Mouse (Mus musculus) heart, adult 2 months (tissue): ENCODE measurements around the gene Eml1. TPM values are rescaled to one million over a fixed set of nuclear protein-coding genes. Genes with fewer than 3 reads are reported as not detected.

Experiments
- DNase-seq, 2 experiments: peaks; one replicate each; pipeline ENCODE4 v3.0.0; 2021
- H3K27ac ChIP-seq: fragments of 200-600 bp; 2 replicates; pipeline ENCODE4 v1.8.1; 2022
- H3K27me3 ChIP-seq: fragments of 200-500 bp; 2 replicates; pipeline ENCODE4 v1.6.1; 2012; ENCODE audit warnings: mild to moderate bottlenecking, low read length, inconsistent platforms, mixed read lengths; ENCODE audit not compliant: control insufficient read depth, insufficient read depth
- H3K36me3 ChIP-seq: fragments of 200-500 bp; 2 replicates; pipeline ENCODE4 v1.6.1; 2012; ENCODE audit warnings: low read length, inconsistent platforms; ENCODE audit not compliant: control insufficient read depth, insufficient read depth
- H3K4me1 ChIP-seq: fragments of 200-500 bp; 2 replicates; pipeline ENCODE4 v1.6.1; 2011; ENCODE audit warnings: low read length; ENCODE audit not compliant: control insufficient read depth, insufficient read depth
- H3K4me3 ChIP-seq: fragments of 200-600 bp; 2 replicates; pipeline ENCODE4 v1.8.1; 2022
- H3K79me2 ChIP-seq: fragments of 200-500 bp; replicated peaks from 2 replicates; pipeline ENCODE4 v1.6.1; 2012; ENCODE audit warnings: mild to moderate bottlenecking, inconsistent platforms, low read length, moderate library complexity, mixed read lengths; ENCODE audit not compliant: control insufficient read depth, insufficient read depth
- H3K9ac ChIP-seq: fragments of 200-500 bp; 2 replicates; pipeline ENCODE4 v1.6.1; 2012; ENCODE audit warnings: low read depth, mild to moderate bottlenecking, control low read depth, inconsistent platforms, low read length, mixed read lengths
- CTCF ChIP-seq: fragments of 200-600 bp; IDR thresholded peaks from 2 replicates; pipeline ENCODE4 v1.8.1; 2022; ENCODE audit warnings: antibody characterized with exemption, mild to moderate bottlenecking, moderate library complexity
- EP300 ChIP-seq: fragments of 200-500 bp; IDR thresholded peaks from 2 replicates; pipeline ENCODE4 v1.6.1; 2011; ENCODE audit warnings: low read depth, low read length, control low read depth; ENCODE audit not compliant: insufficient read depth
- POLR2A ChIP-seq: fragments of 200-500 bp; IDR thresholded peaks from 2 replicates; pipeline ENCODE4 v1.6.1; 2011; ENCODE audit warnings: mild to moderate bottlenecking, low read depth, low read length, control low read depth; ENCODE audit not compliant: insufficient read depth
- WGBS: fragments of 180-500 bp; shearing (Covaris S2); methylation state at CpG from one replicate; pipeline ENCODE4 v1.1.7; 2018; 5-methylcytosine and 5-hydroxymethylcytosine counted together
- intact Hi-C: fragments of 180-260 bp; cut with DNase I; formaldehyde crosslinking; loops from one replicate; pipeline ENCODE4 v1.15.1; 2025
- polyA plus RNA-seq: library from polyadenylated mRNA; depleted of rRNA; stranded (reverse); fragments of >200 nt; gene quantifications from 2 replicates; pipeline ENCODE4 v1.2.3, GENCODE M21; 2012
- total RNA-seq, 2 experiments: library from RNA; stranded (reverse); gene quantifications; 2 replicates each; pipeline ENCODE4 v1.2.3; 2021

Eml1 gene
- total and polyA plus RNA-seq, 3 experiments: 68.7 to 84.7 (median 73.5) TPM

DNA sequence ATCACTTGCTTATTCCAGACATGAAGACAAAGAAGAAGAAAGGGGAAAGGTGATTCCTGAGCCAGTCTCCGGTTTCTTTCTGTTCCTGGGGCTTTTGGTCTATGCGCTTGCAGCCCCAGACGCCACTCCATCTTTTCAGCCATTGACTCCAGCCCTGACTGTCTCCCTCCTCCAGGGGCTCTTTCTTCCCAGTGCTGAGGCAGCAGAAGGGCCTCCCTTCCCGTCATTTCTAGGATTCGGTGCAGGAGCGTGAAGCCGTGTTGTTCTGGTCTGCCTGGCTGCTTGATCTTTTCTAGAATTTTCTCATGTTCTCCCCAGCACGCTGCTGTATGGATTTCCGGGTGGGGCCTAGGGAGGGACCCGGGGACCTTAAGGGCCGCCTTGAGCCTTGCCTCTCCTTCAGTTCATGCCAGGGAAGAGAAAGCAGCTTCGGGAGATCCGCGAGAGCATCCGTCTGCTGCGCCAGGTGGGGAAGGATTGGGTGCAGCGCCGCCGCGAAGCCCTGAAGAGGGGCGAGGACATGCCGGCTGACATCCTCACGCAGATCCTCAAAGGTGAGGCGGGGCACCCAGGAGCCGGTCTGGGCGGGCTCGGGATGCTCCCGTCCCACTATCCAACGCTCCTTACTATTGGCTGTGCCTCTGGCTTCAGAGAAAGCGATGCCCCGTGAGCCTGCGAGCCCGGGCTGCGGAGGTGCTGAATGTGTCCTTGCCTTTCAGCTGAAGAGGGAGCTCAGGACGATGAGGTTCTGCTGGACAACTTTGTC is 18.2 kb upstream of the Eml1 start:
- Histone ChIP-seq H3K27ac (no peak overlapping the region), H3K36me3 (no peaks in the 10 kb centered on the region), H3K9ac (no peak overlapping the region), H3K27me3 (peaks cover 2% of the 10 kb centered on the region; the same call in 1 of the 2 replicates), H3K4me1 (no peaks in the 10 kb centered on the region), H3K79me2 (no peaks in the 10 kb centered on the region), H3K4me3 (no peak overlapping the region)
- no peak for TF ChIP-seq CTCF
- no peak for TF ChIP-seq POLR2A
- no peak for TF ChIP-seq EP300
- 17% methylated on average over 35 of the region's 35 CpGs for WGBS
- no peak for DNase-seq
- intact Hi-C loops: no loop called here

DNA sequence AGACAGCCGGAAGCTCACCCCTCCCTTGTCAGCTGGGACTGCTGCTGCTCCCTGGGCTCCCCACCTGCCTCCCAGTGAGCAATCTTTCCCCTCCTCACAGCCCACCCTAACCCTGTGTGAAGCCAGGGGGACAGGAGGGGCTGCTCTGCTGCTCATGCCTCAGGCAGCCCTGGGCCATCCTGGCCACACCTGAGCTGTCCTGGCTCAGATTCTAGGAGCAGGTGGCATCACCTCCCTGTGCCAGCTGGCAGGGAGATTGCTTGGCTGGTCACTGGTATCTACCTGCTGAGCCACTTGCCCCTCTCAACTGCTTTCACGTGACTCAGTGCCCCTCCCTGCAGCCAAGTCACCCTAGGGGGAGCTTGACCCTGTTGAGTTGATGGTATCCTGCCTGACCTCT is 16.5 kb upstream of the Eml1 start:
- H3K36me3 ChIP-seq: no peaks in the 10 kb centered on the region
- H3K27me3 ChIP-seq: peaks cover 2% of the 10 kb centered on the region; the same call in 1 of the 2 replicates
- no peak for TF ChIP-seq EP300
- no peak for TF ChIP-seq CTCF
- no peak for TF ChIP-seq POLR2A
- H3K4me1 ChIP-seq: no peaks in the 10 kb centered on the region
- no peak overlapping the region for H3K27ac ChIP-seq
- H3K79me2 ChIP-seq: no peaks in the 10 kb centered on the region
- H3K4me3 ChIP-seq: no peak overlapping the region
- no peak overlapping the region for H3K9ac ChIP-seq
- intact Hi-C loops: no loop called here
- 81% methylated on average over 2 of the region's 2 CpGs for WGBS
- DNase-seq: no peak

DNA sequence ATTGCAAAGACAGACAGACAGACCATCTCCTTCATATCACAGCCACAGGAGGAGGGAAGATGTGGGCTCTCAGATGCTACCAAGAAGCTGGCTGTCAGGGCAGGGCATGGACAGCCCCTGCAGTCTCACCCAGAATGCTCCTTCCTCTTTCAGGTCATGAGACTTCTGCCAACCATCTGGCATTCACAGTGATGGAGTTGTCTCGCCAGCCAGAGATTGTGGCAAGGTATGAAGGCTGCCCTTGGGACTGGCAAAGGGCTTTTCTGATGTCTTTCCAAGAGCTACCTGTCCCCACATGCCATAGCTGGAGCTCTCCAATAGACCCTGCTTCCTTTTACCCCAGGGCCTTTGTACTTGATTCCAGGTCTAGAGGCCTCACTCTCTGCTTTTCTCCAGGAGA is 15.5 kb upstream of the Eml1 start:
- TF ChIP-seq CTCF (no peak), POLR2A (no peak), EP300 (no peak)
- Histone ChIP-seq H3K27me3 (peaks cover 2% of the 10 kb centered on the region; the same call in 1 of the 2 replicates), H3K27ac (no peak overlapping the region), H3K4me1 (no peaks in the 10 kb centered on the region), H3K36me3 (no peaks in the 10 kb centered on the region), H3K79me2 (no peaks in the 10 kb centered on the region), H3K4me3 (no peak overlapping the region), H3K9ac (no peak overlapping the region)
- WGBS: 55% methylated on average over 1 of the region's 1 CpGs
- intact Hi-C loops: no loop called here
- DNase-seq: no peak

DNA sequence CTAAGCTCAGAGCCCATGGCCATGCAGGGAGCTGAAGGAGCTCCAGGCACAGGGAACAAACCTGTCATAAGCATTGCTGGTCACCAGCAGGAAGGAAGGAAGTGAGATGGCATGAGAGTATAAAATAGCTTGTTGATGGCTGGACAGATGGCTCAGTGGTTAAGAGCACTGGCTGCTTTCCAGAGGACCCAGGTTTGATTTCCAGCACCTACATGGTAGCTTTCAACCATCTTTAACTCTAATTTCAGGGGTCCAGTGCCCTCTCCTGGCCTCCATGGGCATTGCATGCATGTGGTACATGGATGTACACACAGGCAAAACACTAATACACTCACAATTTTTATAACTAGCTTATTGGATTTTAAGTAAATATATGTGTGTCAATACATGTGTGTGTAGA is 14.8 kb upstream of the Eml1 start:
- Histone ChIP-seq H3K36me3 (no peaks in the 10 kb centered on the region), H3K9ac (no peak overlapping the region), H3K4me1 (no peaks in the 10 kb centered on the region), H3K79me2 (no peaks in the 10 kb centered on the region), H3K4me3 (no peak overlapping the region), H3K27me3 (peaks cover 2% of the 10 kb centered on the region; the same call in 1 of the 2 replicates), H3K27ac (no peak overlapping the region)
- TF ChIP-seq POLR2A: no peak
- no peak for TF ChIP-seq EP300
- TF ChIP-seq CTCF: peak; percentile 21; the same call in 1 of the 2 replicates
- no peak for DNase-seq
- intact Hi-C loops: no loop called here

DNA sequence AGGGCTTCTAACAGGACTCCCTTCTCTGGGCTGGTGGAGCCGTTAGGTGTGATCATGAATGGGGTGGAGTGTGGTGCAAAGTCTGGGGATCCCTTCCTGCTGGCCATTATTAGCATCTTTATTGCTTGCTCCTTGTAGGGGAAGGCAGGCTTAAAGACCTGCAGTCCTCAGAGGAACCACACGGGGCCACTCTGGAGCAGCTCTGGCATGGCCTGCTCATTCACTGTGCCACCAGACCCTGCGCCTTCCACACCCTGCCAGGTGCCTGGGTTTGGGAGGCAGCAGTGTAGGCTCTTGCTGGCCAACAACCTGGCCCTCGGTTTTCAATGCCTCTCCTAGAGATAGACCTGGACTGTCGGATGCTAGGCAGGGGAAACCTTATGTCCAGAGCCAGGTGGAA is 7.0 kb upstream of the Eml1 start:
- intact Hi-C loops: loop anchor here (1.0 kb wide), 2 partner anchors 59 to 131 kb away; no protein-coding TSS in a partner anchor

DNA sequence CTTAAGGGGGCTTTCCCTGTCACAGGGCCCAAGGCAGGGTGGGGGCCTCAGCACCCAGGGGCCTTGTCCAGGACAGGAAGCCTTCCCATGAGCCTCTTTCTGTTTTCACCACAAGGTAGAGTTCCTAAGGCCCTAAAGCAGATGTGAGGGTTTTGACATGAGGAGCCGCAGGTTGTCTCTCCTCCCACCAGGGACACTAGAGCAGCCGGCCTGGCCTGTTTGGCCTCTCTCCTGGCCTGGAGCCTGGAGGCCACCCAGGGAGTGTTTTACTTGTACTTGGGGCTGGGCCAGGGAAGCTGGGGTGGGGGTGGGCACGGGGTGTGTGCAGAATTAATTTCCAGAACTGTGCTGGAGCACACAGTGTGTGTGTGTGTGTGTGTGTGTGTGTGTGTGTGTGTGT is 5.4 kb upstream of the Eml1 start:
- Histone ChIP-seq H3K4me1 (peaks cover 21% of the 10 kb centered on the region), H3K4me3 (no peak overlapping the region), H3K79me2 (no peaks in the 10 kb centered on the region), H3K27ac (peak overlapping the region; percentile 47), H3K9ac (no peak overlapping the region), H3K36me3 (no peaks in the 10 kb centered on the region), H3K27me3 (no peaks in the 10 kb centered on the region)
- peak; percentile 71 to 76 for DNase-seq
- WGBS: 12% methylated on average over 3 of the region's 3 CpGs
- intact Hi-C loops: no loop called here
- TF ChIP-seq CTCF (peak; percentile 70), POLR2A (no peak), EP300 (no peak)

More for the DNA sequence above, 7.0 kb upstream of the Eml1 start:
- H3K79me2 ChIP-seq: no peaks in the 10 kb centered on the region
- no peaks in the 10 kb centered on the region for H3K27me3 ChIP-seq
- no peaks in the 10 kb centered on the region for H3K36me3 ChIP-seq
- H3K27ac ChIP-seq: peak overlapping the region; percentile 31
- DNase-seq: peak; percentile 80 to 90
- no peak overlapping the region for H3K9ac ChIP-seq
- H3K4me3 ChIP-seq: no peak overlapping the region
- 4% methylated on average over 5 of the region's 5 CpGs for WGBS
- TF ChIP-seq POLR2A (no peak), EP300 (peak; percentile 76; the same call in 1 of the 2 replicates), CTCF (peak; percentile 98)
- H3K4me1 ChIP-seq: peaks cover 18% of the 10 kb centered on the region
